Mouse (Mus musculus) stomach, embryonic 14.5 days (tissue): ENCODE data around the gene Lifr. TPM values are rescaled to one million over a fixed set of nuclear protein-coding genes. Genes with fewer than 3 reads are reported as not detected.
A peak's percentile ranks its signal among the peaks of the same experiment; 100 is the strongest.

Experiments
- ATAC-seq: fragments of 200-750 bp; cut with Nextera tagmentation; 2 replicates; pipeline ENCODE4 v1.8.0; 2017; ENCODE audit warnings: low read depth, moderate TSS enrichment; ENCODE audit not compliant: insufficient number of reproducible peaks, insufficient read depth, low FRiP score
- H3K27ac ChIP-seq: fragments of 300-500 bp; sonication (generic); 2 replicates; pipeline ENCODE4 v1.5.1; 2014; ENCODE audit warnings: mild to moderate bottlenecking, low read length, moderate library complexity, mixed read lengths
- H3K27me3 ChIP-seq: fragments of 300-500 bp; sonication (generic); 2 replicates; pipeline ENCODE4 v1.6.1; 2014; ENCODE audit warnings: low read length, control low read depth, mixed read lengths; ENCODE audit not compliant: control insufficient read depth, insufficient read depth
- H3K36me3 ChIP-seq: fragments of 300-500 bp; sonication (generic); 2 replicates; pipeline ENCODE4 v1.6.1; 2014; ENCODE audit warnings: mild to moderate bottlenecking, control low read depth, low read length, moderate library complexity, mixed read lengths; ENCODE audit not compliant: control insufficient read depth, insufficient read depth
- H3K4me1 ChIP-seq: fragments of 300-500 bp; sonication (generic); 2 replicates; pipeline ENCODE4 v1.6.1; 2014; ENCODE audit warnings: low read length, control low read depth, mixed read lengths; ENCODE audit not compliant: control insufficient read depth, insufficient read depth
- H3K4me2 ChIP-seq: fragments of 300-500 bp; sonication (generic); replicated peaks from 2 replicates; pipeline ENCODE4 v1.6.1; 2014; ENCODE audit warnings: low read depth, low read length, control low read depth
- H3K4me3 ChIP-seq: fragments of 300-500 bp; sonication (generic); 2 replicates; pipeline ENCODE4 v1.5.1; 2014; ENCODE audit warnings: low read depth, low read length, control low read depth
- H3K9ac ChIP-seq: fragments of 300-500 bp; sonication (generic); replicated peaks from 2 replicates; pipeline ENCODE4 v1.6.1; 2014; ENCODE audit warnings: low read depth, mild to moderate bottlenecking, control low read depth, low read length, moderate library complexity, mixed read lengths
- H3K9me3 ChIP-seq: fragments of 300-500 bp; sonication (generic); 2 replicates; pipeline ENCODE4 v1.6.1; 2016; ENCODE audit warnings: low read depth, low read length, control low read depth; ENCODE audit not compliant: control insufficient read depth
- WGBS: fragments of 180-500 bp; shearing (Covaris S2); extraction: QIAGEN DNeasy Blood & Tissue Kit; methylation state at CpG from one replicate; pipeline ENCODE4 v1.1.7; 2014; 5-methylcytosine and 5-hydroxymethylcytosine counted together
- polyA plus RNA-seq: library from polyadenylated mRNA; unstranded; fragments of >200 nt; fragmentation: Nextera tagmentation; extraction: Ambion mirVana; gene quantifications from 2 replicates; pipeline ENCODE4 v1.2.1, GENCODE M21; 2014

Gene Lifr
- polyA plus RNA-seq, 1 experiment from 2014 or later = 23.6 TPM

DNA sequence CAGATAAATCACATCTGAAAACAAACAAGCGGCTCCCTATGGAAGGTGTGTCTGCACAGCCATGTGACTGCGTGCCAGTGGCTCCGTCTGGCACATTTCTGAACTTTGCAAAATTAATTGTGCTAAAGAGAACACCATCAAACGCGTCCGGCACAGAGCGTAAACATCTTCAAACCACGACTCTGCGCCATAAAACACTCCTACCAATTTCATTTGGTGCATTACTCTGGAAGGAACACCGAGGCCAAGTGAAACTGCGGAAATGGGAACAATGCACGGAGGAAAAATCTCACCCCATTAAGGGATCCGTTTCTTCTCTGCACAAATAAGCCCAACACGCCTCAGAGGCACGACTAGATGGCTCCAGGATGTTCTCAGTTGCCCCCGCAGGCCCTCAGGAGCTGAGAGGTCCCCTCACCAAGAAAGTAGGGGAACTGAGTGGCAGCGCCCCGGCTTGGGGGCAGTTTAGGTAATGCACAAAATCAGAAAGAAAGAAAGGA lies 38.3 kb downstream of the Lifr start:
- Histone ChIP-seq H3K9me3 (no peaks in the 10 kb centered on the region), H3K36me3 (no peaks in the 10 kb centered on the region), H3K9ac (peak overlapping the region; percentile 58), H3K4me2 (peak overlapping the region; percentile 97), H3K27ac (peak overlapping the region; percentile 74), H3K4me1 (peaks cover 6% of the 10 kb centered on the region; the same call in 1 of the 2 replicates), H3K4me3 (peak overlapping the region; percentile 69), H3K27me3 (no peaks in the 10 kb centered on the region)
- WGBS = 2% methylated on average over 18 of the region's 18 CpGs
- no peak for ATAC-seq

DNA sequence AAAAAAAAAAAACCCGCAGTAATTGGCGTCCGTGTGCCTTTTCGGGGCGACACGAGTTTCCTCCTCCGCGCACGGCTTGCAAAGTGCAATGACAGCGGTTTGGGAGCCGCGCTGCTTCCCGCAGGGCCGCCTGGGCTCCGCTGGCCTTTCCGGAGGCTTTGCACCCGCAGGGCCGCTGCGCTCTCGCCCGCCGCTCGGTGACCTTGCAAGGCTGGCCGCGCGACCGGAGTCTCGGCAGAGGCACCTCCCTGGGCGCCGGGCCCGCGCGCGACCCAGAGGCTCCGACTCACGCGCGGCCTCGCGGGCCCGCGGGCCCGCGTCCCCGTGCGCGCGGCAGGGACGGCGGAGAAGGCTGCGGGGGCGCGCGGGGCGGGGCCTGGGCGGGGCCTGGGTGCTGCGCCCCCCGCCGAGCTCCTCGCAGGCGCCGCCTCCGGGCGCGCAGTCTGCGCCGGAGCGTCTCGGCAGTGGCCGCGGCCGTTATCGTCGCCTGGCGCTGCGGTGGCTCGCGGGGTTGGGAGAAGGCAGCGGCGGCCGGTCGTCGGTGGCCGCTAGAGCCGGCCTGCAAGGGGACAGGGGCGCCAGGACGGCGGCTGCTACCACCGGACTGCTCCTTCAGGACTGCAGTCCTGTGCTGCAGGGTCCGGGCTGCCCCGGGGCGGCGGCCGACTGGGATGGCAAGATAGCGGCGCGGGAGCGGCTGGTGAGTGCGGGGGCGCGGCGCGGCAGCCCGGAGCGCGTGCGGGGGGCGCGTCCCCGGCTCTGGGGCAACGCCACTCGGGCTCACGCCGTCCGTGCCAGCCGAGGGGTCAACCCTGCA lies 38.9 kb downstream of the Lifr start:
- Histone ChIP-seq H3K4me1 (peaks cover 6% of the 10 kb centered on the region; the same call in 1 of the 2 replicates), H3K9ac (peak overlapping the region; percentile 58), H3K36me3 (no peaks in the 10 kb centered on the region), H3K4me2 (peak overlapping the region; percentile 97), H3K27me3 (no peaks in the 10 kb centered on the region), H3K27ac (peak overlapping the region; percentile 74), H3K4me3 (peak overlapping the region; percentile 69), H3K9me3 (no peaks in the 10 kb centered on the region)
- WGBS = under 1% methylated on average over 115 of the region's 116 CpGs
- peak; percentile 92 for ATAC-seq

DNA sequence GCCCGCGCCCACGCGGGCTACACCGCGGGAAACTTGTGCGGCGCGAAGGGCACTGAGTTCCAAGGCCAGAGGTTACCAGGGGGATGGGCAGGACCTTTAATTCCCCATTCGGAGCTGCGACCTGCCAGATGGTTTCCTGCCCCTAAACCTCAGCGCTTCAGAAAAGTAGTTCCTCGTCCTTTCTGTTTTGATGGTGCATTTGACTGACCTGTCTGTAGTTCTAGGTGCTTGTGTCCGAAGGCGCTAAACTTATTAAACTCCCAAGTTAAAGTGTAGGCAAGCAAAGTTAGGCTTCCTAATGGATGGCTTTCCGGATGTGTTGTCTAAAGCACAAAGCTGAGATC lies 39.5 kb downstream of the Lifr start:
- under 1% methylated on average over 16 of the region's 16 CpGs for WGBS
- H3K9ac ChIP-seq = peak overlapping the region; percentile 58; the same call in 1 of the 2 replicates
- peak overlapping the region; percentile 69 for H3K4me3 ChIP-seq
- peak overlapping the region; percentile 72 for H3K27ac ChIP-seq
- no peaks in the 10 kb centered on the region for H3K27me3 ChIP-seq
- H3K36me3 ChIP-seq = no peaks in the 10 kb centered on the region
- no peaks in the 10 kb centered on the region for H3K9me3 ChIP-seq
- H3K4me2 ChIP-seq = peak overlapping the region; percentile 97
- peaks cover 6% of the 10 kb centered on the region; the same call in 1 of the 2 replicates for H3K4me1 ChIP-seq
- peak; percentile 36 for ATAC-seq

DNA sequence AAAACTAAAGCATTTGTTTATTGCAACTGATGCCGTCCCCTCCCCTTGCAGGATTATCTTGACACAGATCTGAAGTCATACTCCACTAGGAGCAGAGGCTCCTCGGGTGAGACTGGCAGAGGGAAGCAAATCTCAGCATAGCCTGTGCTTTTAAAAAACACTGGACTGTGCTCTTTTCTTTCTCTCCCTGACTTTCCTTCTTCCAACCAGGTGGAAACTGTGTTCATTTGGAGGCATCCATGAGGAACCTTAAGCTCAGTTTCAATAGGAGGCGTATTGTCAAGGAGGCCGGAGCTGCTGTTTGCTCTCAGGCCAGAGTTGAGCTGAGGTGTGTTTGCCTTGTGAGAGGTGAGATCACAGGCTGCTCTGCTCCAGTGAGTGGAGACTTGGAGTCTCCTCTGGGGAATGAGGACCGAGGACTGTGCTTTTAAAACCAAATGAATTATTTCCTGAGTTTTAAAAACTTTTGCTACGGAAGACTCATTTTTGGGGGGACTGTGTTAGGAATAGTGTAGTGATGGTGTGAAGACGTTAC lies 40.3 kb downstream of the Lifr start:
- Histone ChIP-seq H3K36me3 (no peaks in the 10 kb centered on the region), H3K4me3 (peak overlapping the region; percentile 69), H3K9ac (no peak overlapping the region), H3K27ac (no peak overlapping the region), H3K4me2 (peak overlapping the region; percentile 97), H3K9me3 (no peaks in the 10 kb centered on the region), H3K27me3 (no peaks in the 10 kb centered on the region), H3K4me1 (peaks cover 6% of the 10 kb centered on the region; the same call in 1 of the 2 replicates)
- 27% methylated on average over 7 of the region's 7 CpGs for WGBS
- ATAC-seq = no peak

DNA sequence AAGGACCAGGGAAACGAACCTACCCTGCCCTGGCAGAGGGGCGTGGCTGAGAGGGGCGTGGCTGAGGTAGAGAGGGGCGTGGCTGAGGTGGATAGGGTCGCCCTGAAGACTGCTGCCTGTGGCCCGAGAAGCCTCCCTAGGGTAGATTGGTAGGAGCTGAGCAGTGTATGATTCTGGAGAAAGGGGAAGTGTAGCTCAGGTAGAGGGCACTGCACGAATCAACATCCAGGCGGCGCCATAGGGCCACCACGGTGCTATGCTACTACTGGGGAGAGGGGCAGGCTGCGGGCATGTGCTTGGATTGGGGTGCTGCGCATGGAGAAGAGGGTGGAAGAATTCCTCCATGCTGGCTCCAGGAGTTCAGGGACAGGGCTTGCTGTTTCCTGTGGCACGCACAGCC lies 42.3 kb downstream of the Lifr start:
- WGBS = 55% methylated on average over 13 of the region's 13 CpGs
- H3K27me3 ChIP-seq = no peaks in the 10 kb centered on the region
- no peaks in the 10 kb centered on the region for H3K36me3 ChIP-seq
- peaks cover 6% of the 10 kb centered on the region for H3K4me1 ChIP-seq
- H3K4me2 ChIP-seq = no peak overlapping the region
- H3K27ac ChIP-seq = no peak overlapping the region
- no peak for ATAC-seq
- H3K4me3 ChIP-seq = no peak overlapping the region
- H3K9ac ChIP-seq = no peak overlapping the region
- no peaks in the 10 kb centered on the region for H3K9me3 ChIP-seq

DNA sequence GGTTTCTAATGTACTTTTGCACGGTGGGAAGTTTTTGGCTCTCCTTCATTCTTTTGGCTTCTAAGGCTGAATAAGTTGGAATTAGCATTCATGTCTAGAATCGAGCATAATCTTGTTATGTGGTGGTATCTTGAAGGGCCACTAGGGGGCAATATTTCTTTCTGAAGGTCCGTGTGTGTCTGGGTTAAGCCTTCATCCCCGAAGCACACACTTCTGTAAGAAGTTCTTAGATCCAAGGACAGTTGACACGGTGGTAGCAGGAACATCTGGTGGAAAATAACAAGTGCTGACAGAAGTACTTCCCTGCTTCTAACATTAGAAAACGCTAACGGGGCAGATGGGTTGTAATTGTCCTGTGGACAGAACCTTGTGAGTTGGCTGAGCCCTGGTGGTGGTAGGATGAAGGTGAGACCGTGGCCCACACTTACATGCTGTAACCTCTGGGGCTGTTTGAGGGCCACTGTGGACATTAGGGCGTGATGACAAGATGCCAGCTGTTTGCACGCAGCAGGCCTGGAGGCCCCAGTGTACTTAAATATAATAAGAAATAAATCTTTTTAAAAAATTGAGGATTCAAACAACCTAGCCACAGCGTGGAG lies 44.1 kb downstream of the Lifr start:
- H3K27ac ChIP-seq = no peak overlapping the region
- peaks cover 6% of the 10 kb centered on the region for H3K4me1 ChIP-seq
- H3K4me3 ChIP-seq = no peak overlapping the region
- no peak for ATAC-seq
- H3K9ac ChIP-seq = no peak overlapping the region
- H3K4me2 ChIP-seq = no peak overlapping the region
- 58% methylated on average over 11 of the region's 11 CpGs for WGBS
- H3K9me3 ChIP-seq = no peaks in the 10 kb centered on the region
- no peaks in the 10 kb centered on the region for H3K27me3 ChIP-seq
- no peaks in the 10 kb centered on the region for H3K36me3 ChIP-seq

DNA sequence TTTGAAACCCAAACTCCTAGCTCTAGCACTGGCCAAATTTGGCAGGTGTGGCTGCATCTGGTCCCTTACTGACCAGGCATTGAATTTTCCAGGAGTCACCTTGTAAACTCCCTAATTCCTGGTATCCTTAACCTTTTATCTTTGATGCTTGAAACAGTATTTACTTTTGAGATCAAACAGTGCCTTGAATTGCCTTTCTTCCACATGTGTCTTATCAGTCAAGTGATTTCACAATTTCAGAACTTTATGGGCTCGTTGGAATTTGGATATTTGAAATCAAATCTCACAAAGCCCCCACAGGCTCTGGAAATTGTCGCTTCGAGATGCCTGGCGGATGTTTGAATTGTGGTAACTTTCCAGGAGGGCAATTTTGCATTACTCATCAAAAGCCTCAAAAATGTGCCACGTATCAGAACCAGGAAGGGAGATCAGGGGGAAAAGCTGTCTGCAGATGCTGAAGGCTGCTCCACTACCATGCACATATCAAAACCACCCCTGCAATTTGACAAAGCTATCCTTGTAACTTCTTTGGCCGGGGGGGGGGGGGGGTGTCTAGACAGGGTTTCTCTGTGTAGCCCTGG lies 45.7 kb downstream of the Lifr start:
- Histone ChIP-seq H3K4me1 (no peaks in the 10 kb centered on the region; the same call in none of the 2 replicates), H3K36me3 (no peaks in the 10 kb centered on the region), H3K4me3 (no peak overlapping the region), H3K9me3 (no peaks in the 10 kb centered on the region), H3K9ac (no peak overlapping the region), H3K4me2 (no peak overlapping the region), H3K27ac (no peak overlapping the region), H3K27me3 (no peaks in the 10 kb centered on the region)
- ATAC-seq = no peak
- 69% methylated on average over 6 of the region's 6 CpGs for WGBS

DNA sequence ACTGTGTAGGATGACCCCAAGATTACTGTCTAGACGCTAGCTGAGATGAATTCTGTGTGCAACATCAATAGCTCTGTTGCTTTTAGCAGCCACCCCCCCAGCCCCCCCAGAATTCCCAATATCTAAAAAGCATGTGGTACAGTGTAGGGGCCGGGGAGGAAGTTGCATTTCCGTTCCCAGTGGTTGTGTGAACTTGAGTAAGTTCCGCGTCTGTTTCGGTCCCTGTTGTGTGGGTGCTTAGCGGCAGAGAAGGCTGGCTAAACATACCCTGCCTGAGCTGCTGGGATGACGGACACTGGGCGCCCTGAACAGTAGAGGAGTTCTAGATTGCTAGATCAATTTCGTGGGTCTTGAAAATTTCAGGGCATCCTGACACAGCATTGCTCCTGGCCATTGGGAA lies 46.5 kb downstream of the Lifr start:
- H3K4me2 ChIP-seq = no peak overlapping the region
- no peak overlapping the region for H3K27ac ChIP-seq
- H3K36me3 ChIP-seq = no peaks in the 10 kb centered on the region
- no peaks in the 10 kb centered on the region; the same call in none of the 2 replicates for H3K4me1 ChIP-seq
- H3K9ac ChIP-seq = no peak overlapping the region
- WGBS = 85% methylated on average over 10 of the region's 10 CpGs
- H3K4me3 ChIP-seq = no peak overlapping the region
- ATAC-seq = no peak
- H3K9me3 ChIP-seq = no peaks in the 10 kb centered on the region
- H3K27me3 ChIP-seq = no peaks in the 10 kb centered on the region
